Mouse (Mus musculus): ENCODE measurements around the gene Ubr4.
"Not testable (repeated sequence)": the region's sequence is repeated elsewhere in the genome, so short reads cannot be mapped to it uniquely, and the experiment has no call there.

Ubr4 gene

GRCm38 (mm10) chr4:139489946-139490345, 137.5 kb downstream of the Ubr4 start:
- peak; percentile 82 for DNase-seq

GRCm38 (mm10) chr4:139490413-139491055, 138.1 kb downstream of the Ubr4 start:
- DNase-seq, result peak; percentile 80

- no peak for DNase-seq
Observed at GRCm38 (mm10) chr4:139491541-139492170, 139.2 kb downstream of the Ubr4 start.

GRCm38 (mm10) chr4:139492258-139492833, 139.9 kb downstream of the Ubr4 start:
- DNase-seq, result no peak

- DNase-seq, result no peak
Observed at GRCm38 (mm10) chr4:139493227-139494025, 141.0 kb downstream of the Ubr4 start.

GRCm38 (mm10) chr4:139500814-139501213, 148.4 kb downstream of the Ubr4 start:
- DNase-seq, result peak; percentile 38

- DNase-seq, result no peak
Observed at GRCm38 (mm10) chr4:139501702-139502101, 149.3 kb downstream of the Ubr4 start.

GRCm38 (mm10) chr4:139503919-139504318, 151.5 kb downstream of the Ubr4 start:
- no peak for DNase-seq

GRCm38 (mm10) chr4:139505716-139506115, 153.3 kb downstream of the Ubr4 start:
- DNase-seq, result no peak

- no peak for DNase-seq
Observed at GRCm38 (mm10) chr4:139506727-139507126, 154.3 kb downstream of the Ubr4 start.

GRCm38 (mm10) chr4:139509069-139509468, 156.7 kb downstream of the Ubr4 start:
- no peak for DNase-seq

GRCm38 (mm10) chr4:139511557-139511956, 159.1 kb downstream of the Ubr4 start:
- no peak for DNase-seq

- no peak for DNase-seq
Observed at GRCm38 (mm10) chr4:139512985-139513384, 160.6 kb downstream of the Ubr4 start.

GRCm38 (mm10) chr4:139519221-139519620, 166.8 kb downstream of the Ubr4 start:
- no peak for DNase-seq

GRCm38 (mm10) chr4:139521926-139522325, 169.5 kb downstream of the Ubr4 start:
- DNase-seq, result no peak

GRCm38 (mm10) chr4:139526475-139526874, 174.1 kb downstream of the Ubr4 start:
- DNase-seq, result peak; percentile 24

GRCm38 (mm10) chr4:139530248-139530647, 177.8 kb downstream of the Ubr4 start, which contains the start of gene Iffo2:
Iffo2 (plus strand) TSS chr4:139530548.
- DNase-seq, result not testable (repeated sequence)

- DNase-seq, result no peak
Observed at GRCm38 (mm10) chr4:139532081-139532480, 179.7 kb downstream of the Ubr4 start.

- no peak for DNase-seq
Observed at GRCm38 (mm10) chr4:139535127-139535695, 182.8 kb downstream of the Ubr4 start.

- DNase-seq, result no peak
Observed at GRCm38 (mm10) chr4:139535719-139536118, 183.3 kb downstream of the Ubr4 start.

GRCm38 (mm10) chr4:139536706-139537105, 184.3 kb downstream of the Ubr4 start:
- peak; percentile 13 for DNase-seq
